Mouse (Mus musculus): Measurements from ENCODE around the gene Adgrb3.
"Not testable (repeated sequence)": the region's sequence is repeated elsewhere in the genome, so short reads cannot be mapped to it uniquely, and the experiment has no call there.

The Adgrb3 gene

DNA sequence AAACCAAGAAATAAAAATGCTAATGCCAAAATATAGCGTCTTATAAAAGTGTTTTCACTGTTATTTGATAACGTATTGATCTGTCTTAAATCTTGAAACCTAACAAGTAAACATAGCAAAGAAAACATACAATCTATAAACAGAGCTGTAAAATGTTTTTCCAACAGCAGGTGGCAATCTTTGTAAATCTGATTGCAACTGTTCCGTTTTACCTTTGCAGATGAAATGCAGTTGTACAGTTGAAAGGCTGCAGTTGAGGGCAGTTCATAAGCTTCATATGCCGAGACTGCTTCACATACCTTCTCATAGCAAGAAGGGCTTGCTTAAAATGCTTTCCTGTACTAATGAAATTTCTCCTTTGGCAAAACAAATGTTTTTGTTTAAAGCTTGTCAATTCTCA is 302.5 kb downstream of the Adgrb3 start:
- DNase-seq (ENCODE audit: low read depth, low spot score), result no peak

DNA sequence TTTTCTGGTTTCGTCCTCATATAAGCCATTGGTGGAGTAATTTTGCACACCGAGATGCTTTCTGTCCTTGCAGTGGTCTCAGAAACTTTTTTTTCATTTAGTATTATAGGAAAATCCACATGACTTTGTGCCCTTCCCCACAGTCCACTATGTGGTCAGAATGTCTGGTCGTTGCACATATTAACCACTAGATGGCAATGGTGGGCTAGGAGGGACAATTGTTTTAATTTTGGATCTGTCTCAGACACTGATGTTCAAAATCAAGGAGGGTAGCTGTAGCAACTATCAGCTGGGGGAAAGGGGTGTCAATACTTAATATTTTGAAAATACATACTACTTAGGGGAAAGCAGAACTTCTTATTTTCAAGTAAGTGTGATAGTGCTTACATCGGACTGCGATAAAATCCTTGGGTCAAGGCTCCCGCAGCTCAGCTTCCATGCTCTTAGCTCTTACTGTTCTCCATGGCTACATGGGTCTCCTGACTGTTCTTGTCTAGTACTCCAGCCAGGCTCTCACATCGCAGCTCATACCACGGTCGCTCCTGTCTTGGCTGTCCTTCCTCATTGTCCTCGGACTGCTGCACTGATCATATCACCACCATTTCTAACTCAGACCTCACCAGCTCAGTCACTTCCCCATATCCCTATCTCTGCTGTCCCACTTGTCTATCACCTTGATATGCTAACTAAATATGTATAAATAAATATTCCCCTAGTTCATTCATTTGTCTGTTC is 319.0 kb downstream of the Adgrb3 start:
- DNase-seq (ENCODE audit: low read depth, low spot score), result peak; percentile 39

GRCm38 (mm10) chr1:25504313-25504712 is 325.2 kb downstream of the Adgrb3 start:
- DNase-seq (ENCODE audit: low read depth, low spot score), result no peak

- DNase-seq (ENCODE audit: low read depth, low spot score), result no peak
Observed at GRCm38 (mm10) chr1:25503524-25503923, 326.0 kb downstream of the Adgrb3 start.

- DNase-seq (ENCODE audit: low read depth, low spot score), result no peak
Observed at GRCm38 (mm10) chr1:25495202-25495914, 334.1 kb downstream of the Adgrb3 start.

- no peak for DNase-seq (ENCODE audit: low read depth, low spot score)
Observed at GRCm38 (mm10) chr1:25491503-25491902, 338.0 kb downstream of the Adgrb3 start.

DNA sequence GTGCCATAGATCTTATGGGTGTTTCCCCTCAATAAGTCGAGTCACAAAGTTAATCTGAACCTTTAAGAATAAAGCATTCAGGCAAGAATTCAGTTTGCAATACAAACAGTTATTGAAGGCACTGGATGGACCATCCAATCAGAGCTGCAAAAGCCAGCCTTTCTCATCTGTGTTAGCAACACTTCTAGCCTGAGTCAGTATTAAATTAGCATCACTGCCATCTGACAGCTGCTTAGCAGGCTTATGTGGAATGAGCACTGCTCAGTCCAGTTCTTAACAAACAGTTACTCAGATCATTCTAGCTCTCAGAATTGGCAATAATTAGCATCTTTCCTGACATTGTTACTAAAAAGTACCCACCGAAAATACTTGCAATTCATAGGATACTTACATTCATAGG is 339.3 kb downstream of the Adgrb3 start:
- no peak for DNase-seq (ENCODE audit: low read depth, low spot score)

DNA sequence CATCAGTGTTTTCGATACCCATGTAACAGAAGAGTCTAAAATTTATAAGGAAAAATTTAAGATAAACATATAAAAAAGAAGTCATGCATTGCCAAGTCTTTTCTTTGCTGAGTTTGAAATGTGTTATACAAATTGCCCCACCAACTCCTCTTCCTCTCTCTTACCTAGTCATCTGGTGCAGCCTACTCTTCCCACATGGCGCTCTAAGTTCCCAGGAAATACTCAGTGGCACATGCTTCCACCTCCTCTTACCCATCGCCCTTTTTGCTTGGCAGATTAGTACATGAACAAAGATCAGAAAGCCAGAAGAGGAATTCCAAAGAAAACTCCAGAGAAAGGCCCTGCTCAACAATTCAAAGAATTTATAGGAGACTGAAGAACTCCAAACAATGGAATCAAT is 353.8 kb downstream of the Adgrb3 start:
- no peak for DNase-seq (ENCODE audit: low read depth, low spot score)

DNA sequence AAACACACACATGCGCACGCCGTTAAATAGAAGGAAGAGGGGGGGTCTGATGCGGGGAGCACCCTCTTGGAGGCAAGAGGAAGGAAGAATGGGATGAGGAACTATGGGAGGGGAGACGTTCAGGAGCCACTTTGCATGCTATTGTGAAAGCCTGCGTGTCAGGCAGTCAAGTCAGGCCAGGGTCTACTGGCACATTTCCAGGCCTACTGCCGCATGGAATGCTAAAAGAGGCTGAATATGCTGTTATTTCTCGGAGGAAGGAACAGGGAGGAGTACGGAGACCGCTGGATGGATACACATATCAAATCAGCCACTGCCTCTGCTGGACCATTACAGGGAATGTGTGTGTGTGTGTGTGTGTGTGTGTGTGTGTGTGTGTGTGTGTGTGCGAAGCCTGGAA is 355.0 kb downstream of the Adgrb3 start:
- DNase-seq (ENCODE audit: low read depth, low spot score), result no peak

GRCm38 (mm10) chr1:25471612-25472011 is 357.9 kb downstream of the Adgrb3 start:
- not testable (repeated sequence) for DNase-seq (ENCODE audit: low read depth, low spot score)

GRCm38 (mm10) chr1:25462612-25463011 is 366.9 kb downstream of the Adgrb3 start:
- no peak for DNase-seq (ENCODE audit: low read depth, low spot score)

GRCm38 (mm10) chr1:25435506-25435905 is 394.0 kb downstream of the Adgrb3 start:
- DNase-seq (ENCODE audit: low read depth, low spot score), result no peak

GRCm38 (mm10) chr1:25430219-25430862 is 399.2 kb downstream of the Adgrb3 start:
- DNase-seq (ENCODE audit: low read depth, low spot score), result no peak

GRCm38 (mm10) chr1:25420701-25421100 is 408.8 kb downstream of the Adgrb3 start:
- no peak for DNase-seq (ENCODE audit: low read depth, low spot score)

DNA sequence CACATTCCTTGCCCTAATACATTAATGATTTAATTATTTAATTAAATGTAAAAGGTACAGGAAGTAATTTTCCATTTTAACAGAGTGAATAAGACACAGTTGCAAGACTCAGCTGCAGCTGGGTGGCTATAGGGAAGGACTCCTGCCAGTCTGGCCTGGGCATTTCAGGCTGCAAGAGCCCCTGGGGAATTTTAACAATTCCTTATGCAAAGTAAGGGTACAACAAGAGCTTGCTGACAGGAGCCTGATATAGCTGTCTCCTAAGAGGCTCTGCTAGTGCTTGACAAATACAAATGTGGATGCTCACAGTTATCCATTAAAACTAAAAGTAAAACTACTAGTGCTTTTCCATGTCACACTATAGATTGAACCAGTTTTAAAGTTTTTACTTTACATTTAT is 410.1 kb downstream of the Adgrb3 start:
- no peak for DNase-seq (ENCODE audit: low read depth, low spot score)

GRCm38 (mm10) chr1:25415084-25415483 is 414.4 kb downstream of the Adgrb3 start:
- DNase-seq (ENCODE audit: low read depth, low spot score), result no peak

DNA sequence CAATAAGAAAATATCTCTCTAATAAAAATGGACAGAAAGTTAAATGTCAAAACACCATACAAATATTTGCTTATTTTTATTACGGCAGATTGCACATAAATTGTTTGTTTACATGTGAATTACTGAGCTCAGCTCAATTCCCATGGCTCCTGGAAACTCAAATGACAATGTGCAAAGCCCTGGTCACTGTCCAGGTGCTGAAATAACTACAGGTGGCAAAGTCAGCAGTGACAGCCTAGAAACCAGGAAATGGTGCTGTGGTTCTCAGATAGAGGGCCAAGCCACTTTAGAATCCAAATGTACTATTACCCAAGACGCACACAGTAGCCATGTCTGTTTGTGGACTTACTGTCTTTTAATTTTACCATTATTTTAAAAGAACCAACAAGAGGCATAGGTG is 465.3 kb downstream of the Adgrb3 start:
- DNase-seq (ENCODE audit: low read depth, low spot score), result peak; percentile 10

DNA sequence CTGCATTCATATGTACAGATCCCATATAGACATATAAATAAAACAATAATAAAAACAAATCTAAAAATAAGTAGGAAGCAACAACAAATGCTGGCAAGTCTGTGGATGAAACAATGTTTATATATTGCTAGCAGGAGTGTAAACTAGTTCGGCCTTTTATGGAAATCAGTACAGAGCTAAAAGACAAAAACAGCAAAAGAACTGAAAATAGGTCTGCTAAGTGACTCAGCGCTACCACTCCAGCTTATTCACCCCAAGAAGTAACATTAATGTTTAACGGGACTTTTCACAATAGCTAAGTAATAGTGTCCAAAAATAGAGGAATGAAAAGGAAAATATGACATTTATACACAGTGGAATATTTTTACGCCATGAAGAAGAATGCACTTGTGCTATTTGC is 471.0 kb downstream of the Adgrb3 start:
- no peak for DNase-seq (ENCODE audit: low read depth, low spot score)

- DNase-seq (ENCODE audit: low read depth, low spot score), result no peak
Observed at GRCm38 (mm10) chr1:25355486-25355885, 474.0 kb downstream of the Adgrb3 start.

GRCm38 (mm10) chr1:25344876-25345275 is 484.6 kb downstream of the Adgrb3 start:
- no peak for DNase-seq (ENCODE audit: low read depth, low spot score)

DNA sequence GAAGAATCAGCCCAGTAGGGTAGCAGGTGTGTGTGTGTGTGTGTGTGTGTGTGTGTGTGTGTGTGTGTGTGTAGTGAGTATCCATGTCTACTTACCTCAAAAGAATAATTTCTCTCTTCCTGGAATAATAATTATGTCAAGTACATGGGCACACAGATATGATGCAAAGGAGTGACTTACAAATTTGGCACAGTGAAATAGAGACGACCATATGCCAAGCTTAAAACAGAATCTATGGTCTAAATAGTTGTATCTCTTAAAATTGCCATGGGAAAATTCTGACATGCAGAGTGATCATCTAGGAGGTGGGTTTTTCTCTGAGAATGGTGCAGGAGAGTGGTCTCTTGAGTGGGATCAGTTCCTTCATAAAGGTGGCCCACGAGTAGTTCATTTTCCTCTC is 504.1 kb downstream of the Adgrb3 start:
- DNase-seq (ENCODE audit: low read depth, low spot score), result no peak

DNA sequence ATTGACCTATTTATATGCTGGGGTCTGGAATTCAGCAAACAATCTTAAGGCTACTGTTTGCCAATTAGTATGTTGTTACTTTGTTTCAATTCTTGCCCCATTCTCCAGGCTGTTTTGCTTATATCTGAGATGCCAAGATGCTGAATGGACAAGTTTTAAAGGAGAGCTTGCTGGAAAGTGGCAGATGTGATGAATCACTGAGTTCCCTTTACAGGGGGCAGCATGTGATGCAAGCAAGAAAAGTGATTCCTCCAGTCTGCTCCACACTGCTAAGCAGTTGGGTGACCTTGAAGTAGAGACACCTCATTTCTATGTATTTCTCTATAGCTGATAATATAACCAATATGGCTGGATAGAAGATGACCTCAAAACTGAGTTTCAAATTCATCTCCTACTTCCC is 512.4 kb downstream of the Adgrb3 start:
- DNase-seq (ENCODE audit: low read depth, low spot score), result no peak

GRCm38 (mm10) chr1:25312344-25312743 is 517.2 kb downstream of the Adgrb3 start:
- DNase-seq (ENCODE audit: low read depth, low spot score), result no peak

Data from ZHBTc4 (cell line).